Mouse (Mus musculus) liver, embryonic 16.5 days (tissue): ENCODE data around the gene Slc37a2. TPM values are rescaled to one million over a fixed set of nuclear protein-coding genes. Genes with fewer than 3 reads are reported as not detected.

Experiments used
- ATAC-seq: fragments of 200-750 bp; cut with Nextera tagmentation; 2 replicates; pipeline ENCODE4 v1.8.0; 2017; ENCODE audit warnings: low read depth, mild to moderate bottlenecking, moderate number of reproducible peaks, moderate library complexity
- H3K27ac ChIP-seq: fragments of 300-500 bp; sonication (generic); 2 replicates; pipeline ENCODE4 v1.5.1; 2014; ENCODE audit warnings: mild to moderate bottlenecking, low read length
- H3K27me3 ChIP-seq: fragments of 300-500 bp; sonication (generic); 2 replicates; pipeline ENCODE4 v1.6.1; 2014; ENCODE audit warnings: low read depth, low read length, mixed read lengths; ENCODE audit not compliant: control insufficient read depth, insufficient read depth
- H3K36me3 ChIP-seq: fragments of 300-500 bp; sonication (generic); 2 replicates; pipeline ENCODE4 v1.6.1; 2014; ENCODE audit warnings: mild to moderate bottlenecking; ENCODE audit not compliant: control insufficient read depth, insufficient read depth
- H3K4me1 ChIP-seq: fragments of 300-500 bp; sonication (generic); 2 replicates; pipeline ENCODE4 v1.6.1; 2014; ENCODE audit warnings: low read depth, low read length, mixed read lengths; ENCODE audit not compliant: control insufficient read depth
- H3K4me2 ChIP-seq: fragments of 300-500 bp; sonication (generic); 2 replicates; pipeline ENCODE4 v1.6.1; 2014; ENCODE audit warnings: low read depth, low read length, mixed read lengths
- H3K4me3 ChIP-seq: fragments of 300-500 bp; sonication (generic); 2 replicates; pipeline ENCODE4 v1.5.1; 2014; ENCODE audit warnings: low read depth, mild to moderate bottlenecking, low read length
- H3K9ac ChIP-seq: fragments of 300-500 bp; sonication (generic); 2 replicates; pipeline ENCODE4 v1.6.1; 2014; ENCODE audit warnings: low read depth, low read length
- H3K9me3 ChIP-seq: fragments of 300-500 bp; sonication (generic); replicated peaks from 2 replicates; pipeline ENCODE4 v1.6.1; 2016; ENCODE audit warnings: low read length; ENCODE audit not compliant: control insufficient read depth
- whole genome bisulfite sequencing: fragments of 180-500 bp; shearing (Covaris S2); extraction: QIAGEN DNeasy Blood & Tissue Kit; methylation state at CpG from one replicate; pipeline ENCODE4 v1.1.7; 2014; ENCODE audit not compliant: insufficient replicate concordance; 5-methylcytosine and 5-hydroxymethylcytosine counted together
- polyA plus RNA-seq: library from polyadenylated mRNA; unstranded; fragments of >200 nt; fragmentation: Nextera tagmentation; extraction: Ambion mirVana; gene quantifications from 2 replicates; pipeline ENCODE4 v1.2.1, GENCODE M21; 2015

Gene Slc37a2
- polyA plus RNA-seq, 1 experiment from 2014 or later: 2.0 TPM

- Histone ChIP-seq H3K27me3 (no peaks in the 10 kb centered on the region), H3K9ac (no peak overlapping the region), H3K4me2 (no peak overlapping the region), H3K27ac (no peak overlapping the region), H3K36me3 (no peaks in the 10 kb centered on the region), H3K9me3 (no peaks in the 10 kb centered on the region), H3K4me1 (no peaks in the 10 kb centered on the region; the same call in 1 of the 2 replicates), H3K4me3 (no peak overlapping the region)
- 57% methylated on average over 5 of the region's 5 CpGs for WGBS
- no peak for ATAC-seq
These were observed 55.1 kb downstream of the Slc37a2 start for GRCm38 (mm10) chr9:37200414-37200813.

GRCm38 (mm10) chr9:37197067-37197466, 58.5 kb downstream of the Slc37a2 start:
- H3K27ac ChIP-seq: no peak overlapping the region
- WGBS: 48% methylated on average over 4 of the region's 4 CpGs

GRCm38 (mm10) chr9:37188024-37188423, 67.5 kb downstream of the Slc37a2 start:
- H3K4me3 ChIP-seq: no peak overlapping the region
- H3K27me3 ChIP-seq: no peaks in the 10 kb centered on the region
- H3K9ac ChIP-seq: no peak overlapping the region
- H3K36me3 ChIP-seq: no peaks in the 10 kb centered on the region
- no peaks in the 10 kb centered on the region for H3K9me3 ChIP-seq
- ATAC-seq: no peak
- no peak overlapping the region for H3K27ac ChIP-seq
- H3K4me1 ChIP-seq: no peaks in the 10 kb centered on the region
- no peak overlapping the region for H3K4me2 ChIP-seq
- WGBS: 59% methylated on average over 3 of the region's 3 CpGs

More at GRCm38 (mm10) chr9:37197067-37197466, 58.5 kb downstream of the Slc37a2 start:
- Histone ChIP-seq H3K9me3 (no peaks in the 10 kb centered on the region), H3K4me2 (no peak overlapping the region), H3K4me1 (no peaks in the 10 kb centered on the region), H3K36me3 (no peaks in the 10 kb centered on the region), H3K4me3 (no peak overlapping the region), H3K9ac (no peak overlapping the region), H3K27me3 (no peaks in the 10 kb centered on the region)
- no peak for ATAC-seq

GRCm38 (mm10) chr9:37187407-37187806, 68.1 kb downstream of the Slc37a2 start:
- H3K27ac ChIP-seq: no peak overlapping the region
- H3K27me3 ChIP-seq: no peaks in the 10 kb centered on the region
- no peak overlapping the region for H3K9ac ChIP-seq
- H3K4me2 ChIP-seq: no peak overlapping the region
- H3K36me3 ChIP-seq: no peaks in the 10 kb centered on the region
- H3K9me3 ChIP-seq: no peaks in the 10 kb centered on the region
- H3K4me3 ChIP-seq: no peak overlapping the region
- no peak for ATAC-seq
- 61% methylated on average over 5 of the region's 5 CpGs for WGBS
- no peaks in the 10 kb centered on the region for H3K4me1 ChIP-seq

GRCm38 (mm10) chr9:37183176-37183575, 72.4 kb downstream of the Slc37a2 start:
- Histone ChIP-seq H3K9me3 (no peaks in the 10 kb centered on the region), H3K4me3 (no peak overlapping the region), H3K4me2 (no peak overlapping the region), H3K36me3 (no peaks in the 10 kb centered on the region), H3K4me1 (no peaks in the 10 kb centered on the region), H3K27ac (no peak overlapping the region), H3K9ac (no peak overlapping the region), H3K27me3 (no peaks in the 10 kb centered on the region)
- ATAC-seq: no peak
- WGBS: 44% methylated on average over 2 of the region's 2 CpGs

GRCm38 (mm10) chr9:37181596-37181995, 73.9 kb downstream of the Slc37a2 start:
- no peaks in the 10 kb centered on the region for H3K9me3 ChIP-seq
- no peak overlapping the region for H3K4me2 ChIP-seq
- no peak overlapping the region for H3K9ac ChIP-seq
- H3K4me1 ChIP-seq: no peaks in the 10 kb centered on the region
- no peak for ATAC-seq
- no peak overlapping the region for H3K4me3 ChIP-seq
- no peak overlapping the region for H3K27ac ChIP-seq
- no peaks in the 10 kb centered on the region for H3K27me3 ChIP-seq
- 63% methylated on average over 5 of the region's 5 CpGs for WGBS
- no peaks in the 10 kb centered on the region for H3K36me3 ChIP-seq

GRCm38 (mm10) chr9:37179596-37179995, 75.9 kb downstream of the Slc37a2 start:
- no peak overlapping the region for H3K9ac ChIP-seq
- no peaks in the 10 kb centered on the region for H3K36me3 ChIP-seq
- H3K4me2 ChIP-seq: no peak overlapping the region
- H3K4me3 ChIP-seq: no peak overlapping the region
- H3K9me3 ChIP-seq: no peaks in the 10 kb centered on the region
- ATAC-seq: no peak
- 63% methylated on average over 4 of the region's 4 CpGs for WGBS
- no peaks in the 10 kb centered on the region for H3K27me3 ChIP-seq
- no peak overlapping the region for H3K27ac ChIP-seq
- H3K4me1 ChIP-seq: no peaks in the 10 kb centered on the region

GRCm38 (mm10) chr9:37178911-37179310, 76.6 kb downstream of the Slc37a2 start:
- Histone ChIP-seq H3K9me3 (no peaks in the 10 kb centered on the region), H3K9ac (no peak overlapping the region), H3K4me1 (no peaks in the 10 kb centered on the region), H3K27ac (no peak overlapping the region), H3K27me3 (no peaks in the 10 kb centered on the region), H3K36me3 (no peaks in the 10 kb centered on the region), H3K4me2 (no peak overlapping the region), H3K4me3 (no peak overlapping the region)
- ATAC-seq: no peak
- 37% methylated on average over 4 of the region's 4 CpGs for WGBS
